Mouse (Mus musculus) urinary bladder, adult 18-20 months (tissue): ENCODE results near the gene Serhl.

ENCODE experiments used
- DNase-seq, 2 experiments: peaks; one replicate each; pipeline ENCODE4 v3.0.0; 2022; ENCODE audit warnings: low spot score in 2 of 2, mixed read lengths in 2 of 2

Serhl gene

GRCm38 (mm10) chr15:83084022-83084640 lies 5.2 kb upstream of the Serhl start:
- DNase-seq = no peak

GRCm38 (mm10) chr15:83085901-83086300 lies 3.4 kb upstream of the Serhl start:
- no peak for DNase-seq

- no peak for DNase-seq
These were observed 2.5 kb upstream of the Serhl start for GRCm38 (mm10) chr15:83086636-83087328.

- no peak for DNase-seq
These were observed 544 bp upstream of the Serhl start for GRCm38 (mm10) chr15:83088495-83089428.

GRCm38 (mm10) chr15:83090874-83091273 lies 1.6 kb downstream of the Serhl start:
- DNase-seq = no peak

GRCm38 (mm10) chr15:83093687-83094086 lies 4.4 kb downstream of the Serhl start:
- DNase-seq = no peak

- no peak for DNase-seq
These were observed 6.6 kb downstream of the Serhl start for GRCm38 (mm10) chr15:83095950-83096349.

- peak; percentile 93 to 97 for DNase-seq
These were observed 10.4 kb downstream of the Serhl start for GRCm38 (mm10) chr15:83099533-83100331.

- DNase-seq = no peak
These were observed 11.0 kb downstream of the Serhl start for GRCm38 (mm10) chr15:83100332-83100662.

GRCm38 (mm10) chr15:83103111-83103510 lies 13.8 kb downstream of the Serhl start:
- DNase-seq = no peak

- DNase-seq = no peak
These were observed 17.1 kb downstream of the Serhl start for GRCm38 (mm10) chr15:83106426-83106825.

- DNase-seq = no peak
These were observed 18.5 kb downstream of the Serhl start for GRCm38 (mm10) chr15:83107814-83108213.

- DNase-seq = no peak
These were observed 22.0 kb downstream of the Serhl start for GRCm38 (mm10) chr15:83111290-83111689.

- no peak for DNase-seq
These were observed 22.6 kb downstream of the Serhl start for GRCm38 (mm10) chr15:83111874-83112273.

- peak; percentile 31 to 60 for DNase-seq
These were observed 23.6 kb downstream of the Serhl start for GRCm38 (mm10) chr15:83112898-83113297.

- no peak for DNase-seq
These were observed 24.8 kb downstream of the Serhl start for GRCm38 (mm10) chr15:83114106-83114505.

GRCm38 (mm10) chr15:83115071-83115470 lies 25.8 kb downstream of the Serhl start:
- no peak for DNase-seq

GRCm38 (mm10) chr15:83118360-83118759 lies 29.1 kb downstream of the Serhl start:
- DNase-seq = no peak

GRCm38 (mm10) chr15:83121709-83122565 lies 32.6 kb downstream of the Serhl start:
- peak; percentile 20 to 28 for DNase-seq

- peak; percentile 90 to 94 for DNase-seq
These were observed 33.4 kb downstream of the Serhl start, which contains the start of gene Rrp7a for GRCm38 (mm10) chr15:83122566-83123145. Gene Rrp7a (minus strand): TSS chr15:83122801.
